Mouse (Mus musculus): ENCODE measurements around the gene Olfr212. TPM values are rescaled to one million over a fixed set of nuclear protein-coding genes. Genes with fewer than 3 reads are reported as not detected.
"Not testable (repeated sequence)": the region's sequence is repeated elsewhere in the genome, so short reads cannot be mapped to it uniquely, and the experiment has no call there.

The Olfr212 gene
- total RNA-seq (2021) = under 1 TPM in 1 of 2 experiments, not detected in 1; 0.16 TPM
- long read RNA-seq = 0 reads

- DNase-seq (ENCODE audit: low spot score in 2 of 2) = not testable (repeated sequence)
These were observed at the start of gene Olfr212 for GRCm38 (mm10) chr6:116506302-116507003. Olfr212 (plus strand) TSS chr6:116506516.

GRCm38 (mm10) chr6:116458728-116459127 lies 47.6 kb upstream of the Olfr212 start:
- DNase-seq (ENCODE audit: low spot score in 2 of 2) = no peak

DNA sequence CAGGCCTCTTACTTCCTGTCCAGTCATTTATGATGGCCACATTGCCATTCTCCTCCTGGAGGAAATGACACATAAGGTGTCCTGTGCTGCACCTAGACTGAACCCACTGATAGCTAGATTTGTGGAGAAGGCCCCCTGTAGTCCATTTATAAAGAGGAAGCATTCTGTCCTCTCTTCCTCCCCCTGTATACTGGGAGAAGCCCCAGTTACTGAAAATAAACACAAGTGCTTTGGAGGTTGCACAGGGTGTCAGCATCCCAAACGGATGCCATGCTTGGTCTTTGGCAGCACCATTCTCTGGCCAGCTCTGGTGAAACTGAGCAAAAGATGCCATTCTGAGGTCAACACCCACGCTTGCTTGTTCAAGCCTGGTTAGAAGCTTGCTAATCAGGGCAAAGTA lies 47.1 kb upstream of the Olfr212 start:
- no peak for DNase-seq (ENCODE audit: low spot score in 2 of 2)

DNA sequence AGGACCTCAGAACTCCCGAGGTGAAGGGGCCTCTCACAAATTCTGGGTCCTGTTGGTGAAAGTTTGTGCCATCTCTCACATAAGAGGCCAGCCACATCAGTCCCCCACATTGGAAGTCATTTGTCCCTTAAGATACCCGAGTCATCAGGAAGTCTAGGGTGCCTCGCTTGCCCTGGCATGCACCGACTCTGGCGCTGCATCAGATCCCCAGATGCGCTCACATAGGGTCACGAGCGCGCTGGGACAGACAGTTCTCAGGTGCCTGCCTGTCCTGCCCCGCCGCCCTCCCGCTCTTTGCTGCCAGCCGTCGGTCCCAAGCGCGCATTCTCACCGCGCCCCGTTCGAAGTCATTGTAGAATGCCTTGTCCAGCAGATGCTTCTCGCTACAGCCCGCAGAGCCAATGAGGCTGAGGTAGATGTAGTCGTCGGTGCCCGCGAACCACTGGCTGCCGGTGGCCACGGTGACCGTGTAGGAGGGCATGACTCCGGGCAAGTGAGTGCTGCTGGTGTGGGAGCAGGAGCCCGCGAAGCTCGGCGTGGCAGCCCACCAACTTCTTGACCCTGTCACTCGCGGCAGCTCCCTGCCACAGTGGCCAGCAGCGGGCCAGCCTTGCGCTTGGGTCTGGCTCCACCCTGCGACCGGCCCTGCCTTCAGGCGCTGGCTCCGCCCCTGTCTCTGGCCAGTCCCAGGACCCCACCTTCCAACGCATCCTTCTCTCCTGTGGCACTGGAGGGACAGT lies 45.6 kb upstream of the Olfr212 start, which contains the start of gene Alox5:
Gene Alox5, minus strand, starts transcription at position 635 of the 740 bp plus-strand sequence.
- peak in 1 of 2 experiments; percentile 12 for DNase-seq (ENCODE audit: low spot score in 2 of 2)

- no peak for DNase-seq (ENCODE audit: low spot score in 2 of 2)
These were observed 38.2 kb upstream of the Olfr212 start for GRCm38 (mm10) chr6:116468081-116468480.

DNA sequence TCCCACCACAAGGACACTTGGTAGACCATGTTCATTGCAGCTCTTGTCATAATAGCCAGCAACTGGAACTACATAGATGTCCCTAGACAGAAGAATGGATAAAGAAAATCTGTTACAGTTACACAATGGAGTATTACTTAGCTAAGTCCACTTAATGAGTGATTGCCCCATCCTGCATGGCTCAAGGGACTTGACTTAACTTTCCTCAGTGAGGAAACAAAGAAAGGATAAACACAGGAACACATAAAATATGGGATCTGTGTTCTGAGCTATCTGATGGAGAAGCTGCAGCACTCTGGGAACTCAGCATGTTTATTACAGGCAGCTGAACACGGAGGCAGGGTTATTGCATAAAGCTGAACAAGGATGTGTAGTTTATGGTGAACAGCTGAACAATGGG lies 21.2 kb upstream of the Olfr212 start:
- no peak for DNase-seq (ENCODE audit: low spot score in 2 of 2)

GRCm38 (mm10) chr6:116486833-116487232 lies 19.5 kb upstream of the Olfr212 start:
- no peak for DNase-seq (ENCODE audit: low spot score in 2 of 2)

GRCm38 (mm10) chr6:116488791-116489190 lies 17.5 kb upstream of the Olfr212 start, which contains the start of gene Olfr211:
Olfr211 (plus strand) TSS chr6:116489091.
- DNase-seq (ENCODE audit: low spot score in 2 of 2) = no peak

DNA sequence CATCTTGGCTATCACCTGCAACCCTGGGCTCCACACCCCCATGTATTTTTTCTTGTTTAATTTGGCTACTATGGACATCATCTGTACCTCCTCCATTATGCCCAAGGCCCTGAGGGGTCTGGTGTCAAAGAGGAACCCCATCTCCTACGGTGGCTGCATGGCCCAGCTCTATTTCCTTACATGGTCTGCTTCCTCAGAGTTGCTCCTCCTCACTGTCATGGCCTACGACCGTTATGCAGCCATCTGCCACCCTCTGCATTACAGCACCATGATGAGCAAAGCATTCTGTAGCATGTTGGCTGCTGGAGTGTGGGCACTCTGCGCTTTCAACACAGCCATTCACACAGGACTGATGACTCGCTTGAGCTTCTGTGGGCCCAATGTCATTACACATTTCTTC lies 12.6 kb upstream of the Olfr212 start:
- no peak for DNase-seq (ENCODE audit: low spot score in 2 of 2)

- DNase-seq (ENCODE audit: low spot score in 2 of 2) = no peak
These were observed 10.4 kb upstream of the Olfr212 start for GRCm38 (mm10) chr6:116495960-116496359.

- no peak for DNase-seq (ENCODE audit: low spot score in 2 of 2)
These were observed 8.5 kb downstream of the Olfr212 start for GRCm38 (mm10) chr6:116514832-116515231.

DNA sequence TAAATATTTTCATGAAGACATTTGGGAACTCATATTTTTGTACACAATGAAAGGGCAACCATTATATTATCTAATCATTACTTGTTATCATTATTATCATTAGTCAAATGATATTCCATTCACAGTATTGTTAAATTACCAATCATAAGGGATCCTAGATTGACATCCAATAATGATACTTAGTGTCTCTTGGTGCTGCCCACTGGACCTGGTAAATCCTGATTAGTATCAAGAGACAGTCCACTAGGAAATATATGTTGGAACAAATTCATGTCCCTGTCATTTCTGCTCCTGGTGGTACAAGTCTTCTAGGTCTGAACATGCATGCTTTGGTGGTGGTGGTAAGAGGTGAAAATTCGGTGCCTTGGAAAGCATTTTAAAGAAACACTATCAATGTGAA lies 31.8 kb downstream of the Olfr212 start, which contains the start of gene Olfr213:
Gene Olfr213, plus strand, starts transcription at position 301 of the 400 bp plus-strand sequence.
- DNase-seq (ENCODE audit: low spot score in 2 of 2) = no peak

DNA sequence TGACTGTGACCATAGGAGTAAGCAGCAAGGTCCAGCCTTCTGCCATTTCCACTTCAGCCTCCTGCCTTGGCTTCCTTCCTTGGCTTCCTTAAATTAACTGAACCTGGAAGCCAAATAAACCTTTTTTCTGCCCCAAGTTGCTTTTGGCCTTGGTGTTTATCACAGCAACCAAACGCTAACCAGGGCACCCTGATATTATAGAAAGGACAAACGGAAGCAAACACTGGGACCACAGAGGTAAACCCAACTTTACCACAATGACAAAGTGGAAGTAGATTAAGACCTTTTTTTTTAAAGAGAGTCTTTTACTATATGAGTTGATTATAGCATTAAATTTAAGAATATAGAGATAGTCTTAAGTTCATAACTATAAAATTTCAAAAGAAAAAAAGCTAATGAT lies 36.2 kb downstream of the Olfr212 start:
- DNase-seq (ENCODE audit: low spot score in 2 of 2) = no peak

DNA sequence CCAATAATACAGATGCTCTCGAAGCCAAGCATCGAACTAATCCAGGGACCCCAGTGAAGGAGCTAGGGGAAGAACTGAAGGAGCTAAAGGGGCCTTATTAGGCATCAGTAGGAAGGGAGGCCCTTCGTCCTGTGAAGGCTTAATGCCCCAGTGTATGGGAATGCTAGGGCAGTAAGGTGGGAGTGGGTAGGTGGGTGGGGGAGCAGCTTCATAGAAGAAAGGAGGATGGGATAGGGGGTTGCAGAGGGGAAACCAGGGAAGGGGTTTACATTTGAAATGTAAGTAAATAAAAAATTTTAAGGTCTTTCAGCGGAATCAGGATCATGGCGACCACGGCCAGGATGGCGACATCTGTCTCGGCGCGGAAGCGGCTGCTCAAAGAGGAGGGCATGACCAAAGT lies 44.5 kb downstream of the Olfr212 start, which contains the start of gene Gm5580:
Gene Gm5580, plus strand, starts transcription at position 301 of the 400 bp plus-strand sequence.
- not testable (repeated sequence) for DNase-seq (ENCODE audit: low spot score in 2 of 2)

DNA sequence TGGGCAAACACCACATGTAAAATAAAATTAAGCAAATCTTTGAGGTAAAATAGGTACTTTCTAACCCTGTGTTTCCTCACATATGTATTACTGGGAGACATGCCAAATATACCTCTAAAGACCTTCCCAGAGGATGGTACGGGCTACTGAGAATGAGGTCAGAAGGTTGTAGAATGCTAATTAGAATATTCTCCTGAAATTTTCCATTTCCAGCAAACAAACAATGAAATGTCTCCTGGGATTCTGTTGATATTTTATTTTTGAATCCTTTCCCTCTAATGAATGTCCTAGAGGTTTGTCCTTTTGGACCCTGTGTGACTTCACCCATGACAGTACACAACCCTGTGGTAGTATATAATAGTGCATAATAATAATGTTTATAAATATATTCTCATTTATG lies 47.6 kb downstream of the Olfr212 start, which contains the start of gene Olfr214:
Gene Olfr214, plus strand, starts transcription at position 301 of the 400 bp plus-strand sequence.
- DNase-seq (ENCODE audit: low spot score in 2 of 2) = no peak

GRCm38 (mm10) chr6:116554952-116555351 lies 48.6 kb downstream of the Olfr212 start:
- no peak for DNase-seq (ENCODE audit: low spot score in 2 of 2)

Other genes starting within 250 kb of the Olfr212 start
- 1 to 10 TPM; 7.2 to 8.8 TPM for gene Zfand4, start 242.3 kb upstream of the Olfr212 start, total RNA-seq (2021)
- 10 to 100 TPM; 63.2 to 66.3 TPM for gene March8, start 168.5 kb upstream of the Olfr212 start, total RNA-seq (2021)
- gene Alox5, start 45.3 kb upstream of the Olfr212 start, total RNA-seq (2021) = 1 to 10 TPM; 1.2 to 3.0 TPM
- gene Olfr211, start 17.4 kb upstream of the Olfr212 start, total RNA-seq (2021) = not detected
- gene Olfr213, start 31.9 kb downstream of the Olfr212 start, total RNA-seq (2021) = not detected
- gene Gm5580, start 44.6 kb downstream of the Olfr212 start, total RNA-seq (2021) = 1 to 10 TPM; 2.9 to 3.1 TPM
- not detected for gene Olfr214, start 47.7 kb downstream of the Olfr212 start, total RNA-seq (2021)
- gene Olfr215, start 77.7 kb downstream of the Olfr212 start, total RNA-seq (2021) = not detected
- gene Zfp422, start 122.5 kb downstream of the Olfr212 start, total RNA-seq (2021) = 10 to 100 TPM; 28.9 to 30.0 TPM
- 1 to 10 TPM; 1.7 to 3.9 TPM for gene Depp1, start 144.1 kb downstream of the Olfr212 start, total RNA-seq (2021)
- gene Rassf4, start 167.4 kb downstream of the Olfr212 start, total RNA-seq (2021) = 1 to 10 TPM; 4.3 to 4.8 TPM
- gene Tmem72, start 210.4 kb downstream of the Olfr212 start, total RNA-seq (2021) = 1 to 10 TPM in 1 of 2 experiments, under 1 TPM in 1; 0.18 to 4.4 TPM

All from layer of hippocampus, postnatal 10 days (tissue).